Mouse (Mus musculus) hindbrain, embryonic 16.5 days (tissue): Measurements from ENCODE around the gene Il18bp. TPM values are rescaled to one million over a fixed set of nuclear protein-coding genes. Genes with fewer than 3 reads are reported as not detected.

ENCODE experiments used
- ATAC-seq: fragments of 200-750 bp; cut with Nextera tagmentation; 2 replicates; pipeline ENCODE4 v1.8.0; 2017; ENCODE audit warnings: moderate TSS enrichment, moderate library complexity
- H3K27ac ChIP-seq: fragments of 300-500 bp; sonication (generic); 2 replicates; pipeline ENCODE4 v1.5.1; 2014; ENCODE audit warnings: low read depth, mild to moderate bottlenecking, control low read depth, low read length, moderate library complexity
- H3K27me3 ChIP-seq: fragments of 300-500 bp; sonication (generic); replicated peaks from 2 replicates; pipeline ENCODE4 v1.6.1; 2014; ENCODE audit warnings: low read length; ENCODE audit not compliant: control insufficient read depth, insufficient read depth
- H3K36me3 ChIP-seq: fragments of 300-500 bp; sonication (generic); 2 replicates; pipeline ENCODE4 v1.6.1; 2014; ENCODE audit warnings: mild to moderate bottlenecking, low read length, moderate library complexity, mixed read lengths; ENCODE audit not compliant: control insufficient read depth, insufficient read depth
- H3K4me1 ChIP-seq: fragments of 300-500 bp; sonication (generic); 2 replicates; pipeline ENCODE4 v1.6.1; 2014; ENCODE audit warnings: low read depth, low read length; ENCODE audit not compliant: control insufficient read depth, insufficient read depth
- H3K4me2 ChIP-seq: fragments of 300-500 bp; sonication (generic); 2 replicates; pipeline ENCODE4 v1.6.1; 2014; ENCODE audit warnings: mild to moderate bottlenecking, low read length, control low read depth, moderate library complexity
- H3K4me3 ChIP-seq: fragments of 300-500 bp; sonication (generic); 2 replicates; pipeline ENCODE4 v1.5.1; 2014; ENCODE audit warnings: mild to moderate bottlenecking, low read length, control low read depth, moderate library complexity
- H3K9ac ChIP-seq: fragments of 300-500 bp; sonication (generic); 2 replicates; pipeline ENCODE4 v1.6.1; 2014; ENCODE audit warnings: low read depth, mild to moderate bottlenecking, control low read depth, low read length, moderate library complexity
- H3K9me3 ChIP-seq: fragments of 300-500 bp; sonication (generic); 2 replicates; pipeline ENCODE4 v1.6.1; 2014; ENCODE audit warnings: mild to moderate bottlenecking, low read length, moderate library complexity; ENCODE audit not compliant: control insufficient read depth
- WGBS: fragments of 180-500 bp; shearing (Covaris S2); extraction: QIAGEN DNeasy Blood & Tissue Kit; methylation state at CpG from one replicate; pipeline ENCODE4 v1.1.7; 2014; 5-methylcytosine and 5-hydroxymethylcytosine counted together
- polyA plus RNA-seq: library from polyadenylated mRNA; unstranded; fragments of >200 nt; fragmentation: Nextera tagmentation; extraction: Ambion mirVana; gene quantifications from 2 replicates; pipeline ENCODE4 v1.2.1, GENCODE M21; 2015

Gene Il18bp
- polyA plus RNA-seq, 1 experiment from 2014 or later: 4.1 TPM

- no peak for ATAC-seq
- H3K4me2 ChIP-seq: no peak overlapping the region
- peaks cover 71% of the 10 kb centered on the region for H3K36me3 ChIP-seq
- H3K4me3 ChIP-seq: no peak overlapping the region
- H3K9me3 ChIP-seq: no peaks in the 10 kb centered on the region
- H3K27me3 ChIP-seq: no peaks in the 10 kb centered on the region
- no peak overlapping the region for H3K9ac ChIP-seq
- peaks cover 1% of the 10 kb centered on the region; the same call in 1 of the 2 replicates for H3K4me1 ChIP-seq
- H3K27ac ChIP-seq: no peak overlapping the region
- 99% methylated on average over 3 of the region's 3 CpGs for WGBS
Measured at GRCm38 (mm10) chr7:101994241-101994640, 24.2 kb downstream of the Il18bp start.

- Histone ChIP-seq H3K27me3 (no peaks in the 10 kb centered on the region), H3K9ac (no peak overlapping the region), H3K27ac (no peak overlapping the region), H3K4me1 (no peaks in the 10 kb centered on the region), H3K4me3 (no peak overlapping the region), H3K9me3 (no peaks in the 10 kb centered on the region), H3K36me3 (peaks cover 15% of the 10 kb centered on the region), H3K4me2 (no peak overlapping the region)
- ATAC-seq: no peak
- 89% methylated on average over 3 of the region's 3 CpGs for WGBS
Measured at GRCm38 (mm10) chr7:101985081-101985480, 33.4 kb downstream of the Il18bp start.

GRCm38 (mm10) chr7:101982735-101983134 lies 35.8 kb downstream of the Il18bp start:
- no peak overlapping the region for H3K27ac ChIP-seq
- H3K4me1 ChIP-seq: no peaks in the 10 kb centered on the region
- no peak overlapping the region for H3K9ac ChIP-seq
- ATAC-seq: no peak; the same call in 1 of the 2 replicates
- H3K27me3 ChIP-seq: no peaks in the 10 kb centered on the region
- WGBS: 94% methylated on average over 1 of the region's 1 CpGs
- H3K4me2 ChIP-seq: no peak overlapping the region
- no peaks in the 10 kb centered on the region for H3K9me3 ChIP-seq
- H3K4me3 ChIP-seq: no peak overlapping the region
- no peaks in the 10 kb centered on the region for H3K36me3 ChIP-seq

GRCm38 (mm10) chr7:101974505-101974904 lies 44.0 kb downstream of the Il18bp start:
- Histone ChIP-seq H3K4me1 (peaks cover 17% of the 10 kb centered on the region), H3K27me3 (no peaks in the 10 kb centered on the region), H3K9me3 (no peaks in the 10 kb centered on the region), H3K4me2 (no peak overlapping the region), H3K27ac (no peak overlapping the region), H3K9ac (no peak overlapping the region), H3K4me3 (no peak overlapping the region), H3K36me3 (peaks cover 3% of the 10 kb centered on the region; the same call in 1 of the 2 replicates)
- ATAC-seq: no peak
- 54% methylated on average over 2 of the region's 2 CpGs for WGBS

GRCm38 (mm10) chr7:101973730-101974129 lies 44.8 kb downstream of the Il18bp start:
- Histone ChIP-seq H3K4me2 (no peak overlapping the region), H3K4me3 (no peak overlapping the region), H3K36me3 (peaks cover 3% of the 10 kb centered on the region; the same call in 1 of the 2 replicates), H3K27me3 (no peaks in the 10 kb centered on the region), H3K4me1 (peaks cover 22% of the 10 kb centered on the region), H3K9me3 (no peaks in the 10 kb centered on the region), H3K9ac (no peak overlapping the region), H3K27ac (no peak overlapping the region)
- WGBS: 80% methylated on average over 3 of the region's 3 CpGs
- ATAC-seq: no peak

GRCm38 (mm10) chr7:101971721-101972120 lies 46.8 kb downstream of the Il18bp start:
- Histone ChIP-seq H3K27ac (peak overlapping the region; percentile 100), H3K9ac (peak overlapping the region; percentile 98), H3K9me3 (no peaks in the 10 kb centered on the region), H3K27me3 (no peaks in the 10 kb centered on the region), H3K4me1 (peaks cover 23% of the 10 kb centered on the region), H3K36me3 (no peaks in the 10 kb centered on the region), H3K4me3 (peak overlapping the region; percentile 82), H3K4me2 (peak overlapping the region; percentile 74)
- no peak for ATAC-seq
- 42% methylated on average over 2 of the region's 2 CpGs for WGBS

- ATAC-seq: peak; percentile 82
- H3K4me1 ChIP-seq: peaks cover 23% of the 10 kb centered on the region
- WGBS: 2% methylated on average over 19 of the region's 19 CpGs
Measured at GRCm38 (mm10) chr7:101970821-101971461, 47.5 kb downstream of the Il18bp start.

GRCm38 (mm10) chr7:101970429-101970775 lies 48.1 kb downstream of the Il18bp start:
- ATAC-seq: peak; percentile 62
- H3K27me3 ChIP-seq: no peaks in the 10 kb centered on the region
- WGBS: 2% methylated on average over 16 of the region's 17 CpGs
- H3K4me2 ChIP-seq: peak overlapping the region; percentile 74
- peak overlapping the region; percentile 98 for H3K9ac ChIP-seq
- H3K27ac ChIP-seq: peak overlapping the region; percentile 100
- H3K4me3 ChIP-seq: peak overlapping the region; percentile 82
- peaks cover 23% of the 10 kb centered on the region for H3K4me1 ChIP-seq
- no peaks in the 10 kb centered on the region for H3K36me3 ChIP-seq
- H3K9me3 ChIP-seq: no peaks in the 10 kb centered on the region

More at GRCm38 (mm10) chr7:101970821-101971461, 47.5 kb downstream of the Il18bp start:
- Histone ChIP-seq H3K4me2 (peak overlapping the region; percentile 74), H3K9ac (peak overlapping the region; percentile 98), H3K27ac (peak overlapping the region; percentile 100), H3K27me3 (no peaks in the 10 kb centered on the region), H3K4me3 (peak overlapping the region; percentile 82), H3K9me3 (no peaks in the 10 kb centered on the region), H3K36me3 (no peaks in the 10 kb centered on the region)

- H3K36me3 ChIP-seq: no peaks in the 10 kb centered on the region
- peak overlapping the region; percentile 74 for H3K4me2 ChIP-seq
- ATAC-seq: peak; percentile 88
- no peaks in the 10 kb centered on the region for H3K27me3 ChIP-seq
- peak overlapping the region; percentile 98 for H3K9ac ChIP-seq
- peak overlapping the region; percentile 82 for H3K4me3 ChIP-seq
- under 1% methylated on average over 30 of the region's 53 CpGs for WGBS
- peak overlapping the region; percentile 100 for H3K27ac ChIP-seq
- no peaks in the 10 kb centered on the region for H3K9me3 ChIP-seq
- H3K4me1 ChIP-seq: peaks cover 23% of the 10 kb centered on the region
Measured at GRCm38 (mm10) chr7:101969694-101970428, 48.6 kb downstream of the Il18bp start.
